Mouse (Mus musculus) forebrain, postnatal 0 days (tissue): ENCODE results near the gene Prss42. TPM values are rescaled to one million over a fixed set of nuclear protein-coding genes. Genes with fewer than 3 reads are reported as not detected.
A peak's percentile ranks its signal among the peaks of the same experiment; 100 is the strongest.

Source experiments
- ATAC-seq: fragments of 200-750 bp; cut with Nextera tagmentation; 2 replicates; pipeline ENCODE4 v1.8.0; 2017; ENCODE audit warnings: mild to moderate bottlenecking, moderate library complexity
- DNase-seq: peaks from one replicate; pipeline ENCODE4 v3.0.0-alpha.2; 2015
- H3K27ac ChIP-seq: fragments of 300-500 bp; sonication (generic); 2 replicates; pipeline ENCODE4 v1.5.1; 2014; ENCODE audit warnings: low read depth, mild to moderate bottlenecking, antibody characterized with exemption, low read length, moderate library complexity, mixed read lengths
- H3K27me3 ChIP-seq: fragments of 300-500 bp; sonication (generic); 2 replicates; pipeline ENCODE4 v1.6.1; 2014; ENCODE audit warnings: mild to moderate bottlenecking, low read length, mixed read lengths; ENCODE audit not compliant: insufficient read depth
- H3K36me3 ChIP-seq: fragments of 300-500 bp; sonication (generic); 2 replicates; pipeline ENCODE4 v1.6.1; 2014; ENCODE audit warnings: mild to moderate bottlenecking, moderate library complexity; ENCODE audit not compliant: insufficient read depth
- H3K4me1 ChIP-seq: fragments of 300-500 bp; sonication (generic); 2 replicates; pipeline ENCODE4 v1.6.1; 2014; ENCODE audit warnings: antibody characterized with exemption; ENCODE audit not compliant: insufficient read depth
- H3K4me2 ChIP-seq: fragments of 300-500 bp; sonication (generic); 2 replicates; pipeline ENCODE4 v1.6.1; 2014; ENCODE audit warnings: low read depth, mild to moderate bottlenecking, moderate library complexity
- H3K4me3 ChIP-seq: fragments of 300-500 bp; sonication (generic); 2 replicates; pipeline ENCODE4 v1.5.1; 2014; ENCODE audit warnings: low read depth, low read length, mixed read lengths
- H3K9ac ChIP-seq: fragments of 300-500 bp; sonication (generic); 2 replicates; pipeline ENCODE4 v1.6.1; 2014; ENCODE audit warnings: mild to moderate bottlenecking
- H3K9me3 ChIP-seq: fragments of 300-500 bp; sonication (generic); 2 replicates; pipeline ENCODE4 v1.6.1; 2016; ENCODE audit warnings: low read length
- CTCF ChIP-seq: sonication (generic); IDR thresholded peaks from 2 replicates; pipeline ENCODE4 v1.5.1; 2016; ENCODE audit warnings: antibody characterized with exemption, control low read depth, low read depth
- WGBS: fragments of 180-500 bp; shearing (Covaris S2); extraction: QIAGEN DNeasy Blood & Tissue Kit; methylation state at CpG from one replicate; pipeline ENCODE4 v1.1.7; 2014; 5-methylcytosine and 5-hydroxymethylcytosine counted together
- polyA plus RNA-seq: library from polyadenylated mRNA; unstranded; fragments of >200 nt; fragmentation: Nextera tagmentation; extraction: Ambion mirVana; gene quantifications from 2 replicates; pipeline ENCODE4 v1.2.1, GENCODE M21; 2015
- total RNA-seq: library from RNA; depleted of rRNA; stranded (reverse); fragments of >200 nt; gene quantifications from 2 replicates; pipeline ENCODE4 v1.2.3, GENCODE M21; 2014

Gene Prss42
- total and polyA plus RNA-seq, 2 experiments from 2014 or later = not detected

DNA sequence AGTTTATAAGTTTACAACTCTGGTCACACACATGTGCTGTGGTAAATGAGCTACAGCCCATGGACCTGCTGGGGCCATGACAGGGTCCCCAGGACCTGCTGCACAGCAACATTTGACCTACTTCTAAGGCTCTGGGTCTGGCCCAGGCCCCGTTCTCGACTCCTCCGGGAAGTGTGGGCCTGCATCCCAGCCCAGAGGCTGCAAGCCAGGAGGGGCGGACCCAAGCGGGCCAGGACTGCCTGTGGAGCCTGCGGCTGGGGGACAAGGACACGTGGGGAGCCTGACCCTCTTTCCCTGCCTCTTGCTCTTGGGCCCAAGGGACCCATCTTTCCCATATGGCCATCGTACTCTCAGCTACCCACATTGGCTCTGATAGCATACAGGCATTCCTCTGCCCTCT lies 39.4 kb upstream of the Prss42 start:
- H3K4me1 ChIP-seq = no peaks in the 10 kb centered on the region
- no peak overlapping the region for H3K4me2 ChIP-seq
- ATAC-seq (peak; percentile 38; the same call in 1 of the 2 replicates), DNase-seq (no peak)
- H3K9ac ChIP-seq = no peak overlapping the region
- WGBS = 63% methylated on average over 8 of the region's 8 CpGs
- TF ChIP-seq CTCF = no peak
- H3K36me3 ChIP-seq = no peaks in the 10 kb centered on the region
- no peak overlapping the region for H3K4me3 ChIP-seq
- no peak overlapping the region for H3K27ac ChIP-seq
- H3K9me3 ChIP-seq = no peaks in the 10 kb centered on the region
- no peaks in the 10 kb centered on the region for H3K27me3 ChIP-seq

DNA sequence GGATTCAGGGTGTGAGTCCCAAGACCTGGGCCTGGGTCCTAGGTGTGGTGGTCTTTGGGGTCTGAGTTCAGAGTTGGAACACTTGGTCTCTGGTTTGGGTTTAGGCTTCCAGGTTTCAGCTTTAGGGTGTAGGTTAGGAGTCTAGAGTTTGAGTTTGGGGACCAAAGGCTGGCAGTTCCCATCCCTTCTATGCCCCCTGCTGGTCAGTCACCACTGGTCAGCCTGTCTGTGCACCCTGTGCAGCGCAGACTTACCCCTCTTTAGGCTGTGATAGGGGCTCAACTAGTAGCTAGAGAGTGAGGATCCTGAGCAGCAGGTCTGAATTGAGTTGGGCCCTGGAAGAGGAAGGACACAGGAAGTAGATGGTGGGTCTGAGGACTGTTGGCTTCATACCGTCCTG lies 38.7 kb upstream of the Prss42 start:
- Histone ChIP-seq H3K36me3 (no peaks in the 10 kb centered on the region), H3K4me2 (no peak overlapping the region), H3K27ac (no peak overlapping the region), H3K4me3 (no peak overlapping the region), H3K27me3 (no peaks in the 10 kb centered on the region), H3K9me3 (no peaks in the 10 kb centered on the region), H3K9ac (no peak overlapping the region), H3K4me1 (no peaks in the 10 kb centered on the region)
- peak; percentile 54 for TF ChIP-seq CTCF
- WGBS = 69% methylated on average over 2 of the region's 2 CpGs
- ATAC-seq (no peak), DNase-seq (peak; percentile 18)

DNA sequence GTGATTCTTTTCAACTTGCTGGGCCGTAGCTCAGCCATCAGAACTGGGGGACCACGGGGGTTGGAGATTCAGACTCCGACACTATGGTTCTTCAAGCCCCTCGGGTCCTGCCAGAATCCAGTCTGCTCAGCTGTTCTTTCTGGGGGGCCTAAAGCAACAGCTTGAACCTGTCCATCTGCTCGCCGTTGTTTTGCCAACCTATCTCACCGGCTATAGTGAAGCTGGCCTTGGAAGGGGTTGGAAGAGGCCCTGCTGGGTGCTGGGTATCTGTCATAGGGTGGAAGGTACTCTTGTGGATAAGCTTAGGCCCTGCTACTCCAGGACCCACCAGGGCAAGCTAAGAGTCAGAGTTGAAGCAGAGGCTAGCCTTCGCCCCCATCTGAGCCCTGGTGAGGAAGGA lies 37.1 kb upstream of the Prss42 start:
- H3K4me3 ChIP-seq = no peak overlapping the region
- WGBS = 75% methylated on average over 8 of the region's 8 CpGs
- no peaks in the 10 kb centered on the region for H3K4me1 ChIP-seq
- no peaks in the 10 kb centered on the region for H3K9me3 ChIP-seq
- no peak overlapping the region for H3K27ac ChIP-seq
- H3K36me3 ChIP-seq = no peaks in the 10 kb centered on the region
- ATAC-seq (no peak), DNase-seq (no peak)
- no peak overlapping the region for H3K9ac ChIP-seq
- H3K27me3 ChIP-seq = no peaks in the 10 kb centered on the region
- no peak overlapping the region for H3K4me2 ChIP-seq
- TF ChIP-seq CTCF = no peak

DNA sequence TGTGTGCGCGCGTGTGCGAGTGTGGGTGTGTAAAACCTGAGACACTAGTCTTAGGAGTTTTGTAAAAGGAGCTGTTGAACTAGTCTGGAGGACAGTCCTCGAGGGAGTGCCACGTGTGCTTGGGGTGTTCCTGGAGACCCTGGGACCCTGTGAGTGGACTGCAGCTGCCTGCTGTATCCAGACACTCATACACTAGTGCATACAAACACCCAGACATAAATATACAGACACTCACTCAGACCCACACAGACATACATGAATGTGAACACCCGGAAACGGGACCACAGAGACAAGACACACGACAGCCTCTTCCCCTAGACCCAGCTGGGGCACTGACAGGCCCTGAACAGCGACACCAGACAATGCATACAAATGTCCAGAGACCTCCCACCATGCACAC lies 35.2 kb upstream of the Prss42 start:
- TF ChIP-seq CTCF = no peak
- Histone ChIP-seq H3K27ac (no peak overlapping the region), H3K9me3 (no peaks in the 10 kb centered on the region), H3K4me2 (no peak overlapping the region), H3K9ac (no peak overlapping the region), H3K27me3 (no peaks in the 10 kb centered on the region), H3K36me3 (no peaks in the 10 kb centered on the region), H3K4me1 (no peaks in the 10 kb centered on the region), H3K4me3 (no peak overlapping the region)
- ATAC-seq (no peak), DNase-seq (no peak)
- WGBS = 83% methylated on average over 10 of the region's 10 CpGs

DNA sequence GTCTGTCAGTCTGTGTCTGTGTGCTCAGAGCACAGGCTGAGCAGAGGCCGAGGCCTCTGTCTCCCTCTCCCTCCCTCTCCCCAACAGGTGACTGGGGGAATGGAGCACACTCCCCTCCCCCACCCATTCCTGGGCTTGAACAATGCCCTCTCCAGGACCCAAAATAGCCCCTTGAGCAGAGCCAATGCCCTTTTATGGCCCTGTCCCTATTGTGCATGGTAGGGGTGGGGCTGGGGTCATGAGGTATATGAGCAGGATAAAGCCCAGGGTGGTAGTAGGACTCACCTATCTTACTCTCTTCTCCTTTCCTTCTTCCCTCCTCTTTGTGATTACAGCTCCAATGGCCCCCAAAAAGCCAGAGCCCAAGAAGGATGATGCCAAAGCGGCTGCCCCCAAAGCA lies 34.6 kb upstream of the Prss42 start:
- DNase-seq (no peak), ATAC-seq (no peak)
- Histone ChIP-seq H3K4me2 (no peak overlapping the region), H3K27ac (no peak overlapping the region), H3K27me3 (no peaks in the 10 kb centered on the region), H3K4me1 (no peaks in the 10 kb centered on the region), H3K9me3 (no peaks in the 10 kb centered on the region), H3K9ac (no peak overlapping the region), H3K36me3 (no peaks in the 10 kb centered on the region), H3K4me3 (no peak overlapping the region)
- no peak for TF ChIP-seq CTCF
- 52% methylated on average over 2 of the region's 2 CpGs for WGBS

DNA sequence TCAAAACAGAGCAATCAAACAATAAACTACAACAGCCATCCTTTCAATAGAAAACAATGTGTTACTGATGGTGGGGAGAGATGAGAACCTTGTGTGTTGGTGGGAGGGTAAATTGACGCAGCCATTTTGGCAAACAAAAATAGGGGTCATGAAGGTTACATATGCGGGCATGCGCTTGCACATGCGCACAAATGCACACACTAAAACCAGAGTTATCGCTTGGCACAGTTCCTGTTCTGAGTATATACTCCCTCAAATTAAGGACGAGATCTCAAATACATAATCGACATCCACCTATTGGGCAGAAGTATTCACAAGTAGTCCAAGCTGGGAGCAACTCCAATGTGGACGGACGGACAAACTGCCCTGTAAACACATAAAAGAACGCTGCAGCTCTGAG lies 25.6 kb upstream of the Prss42 start:
- Histone ChIP-seq H3K9ac (no peak overlapping the region), H3K4me2 (no peak overlapping the region), H3K27ac (no peak overlapping the region), H3K27me3 (no peaks in the 10 kb centered on the region), H3K4me1 (no peaks in the 10 kb centered on the region), H3K4me3 (no peak overlapping the region), H3K9me3 (no peaks in the 10 kb centered on the region), H3K36me3 (no peaks in the 10 kb centered on the region)
- no peak for DNase-seq
- WGBS = 95% methylated on average over 10 of the region's 10 CpGs
- ATAC-seq = no peak
- no peak for TF ChIP-seq CTCF

DNA sequence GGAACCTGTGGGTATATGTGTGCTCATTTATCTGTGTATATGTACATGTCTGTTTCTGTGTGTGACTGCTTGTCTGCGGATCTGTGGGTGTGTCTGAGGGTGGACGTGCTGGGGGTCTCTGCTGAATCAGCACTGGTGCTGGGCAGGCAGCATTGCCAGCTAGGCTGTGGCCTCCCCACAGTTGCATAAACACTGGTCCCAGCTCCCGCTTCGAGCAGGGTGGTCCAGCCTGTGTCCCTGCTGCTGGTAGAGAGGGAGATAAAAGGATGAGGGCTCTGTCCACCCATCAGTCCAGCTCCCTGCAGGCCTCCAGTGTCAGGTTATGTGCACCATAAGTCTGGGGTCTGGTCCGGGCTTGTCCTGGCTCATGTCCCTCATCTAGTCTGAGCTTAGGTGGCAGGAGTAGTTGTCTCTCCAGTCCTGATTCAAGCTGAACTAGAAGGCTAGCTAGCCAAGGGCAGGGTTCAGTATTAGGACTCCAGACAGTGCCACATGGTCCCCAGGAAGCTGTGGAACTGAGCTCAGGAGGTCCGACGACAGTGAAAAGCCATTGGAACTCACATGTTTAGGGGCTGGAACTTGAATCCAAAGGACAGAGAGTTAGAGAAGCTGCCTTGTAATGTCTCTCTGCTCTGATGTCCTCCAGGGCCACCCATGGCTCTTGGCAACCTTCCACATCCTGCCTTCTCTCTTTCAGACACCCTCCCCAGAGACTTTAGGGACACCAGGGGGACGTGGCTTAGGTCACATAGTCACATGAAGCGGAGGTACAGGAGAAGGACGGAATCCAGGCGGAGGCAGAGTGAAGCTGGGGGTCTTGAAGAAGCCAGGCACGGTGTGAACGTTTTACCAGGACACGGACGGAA lies 23.3 kb upstream of the Prss42 start:
- 77% methylated on average over 15 of the region's 15 CpGs for WGBS
- H3K27me3 ChIP-seq = no peaks in the 10 kb centered on the region
- no peak overlapping the region for H3K27ac ChIP-seq
- no peak overlapping the region for H3K9ac ChIP-seq
- H3K9me3 ChIP-seq = no peaks in the 10 kb centered on the region
- no peak for DNase-seq
- H3K4me1 ChIP-seq = no peaks in the 10 kb centered on the region
- H3K4me2 ChIP-seq = no peak overlapping the region
- H3K4me3 ChIP-seq = no peak overlapping the region
- H3K36me3 ChIP-seq = no peaks in the 10 kb centered on the region
- no peak for ATAC-seq
- TF ChIP-seq CTCF = no peak
